Mouse (Mus musculus) lung, postnatal 0 days (tissue): Measurements from ENCODE around the gene Cd86. TPM values are rescaled to one million over a fixed set of nuclear protein-coding genes. Genes with fewer than 3 reads are reported as not detected.

Experiments used
- ATAC-seq: fragments of 200-750 bp; cut with Nextera tagmentation; 2 replicates; pipeline ENCODE4 v1.8.0; 2017; ENCODE audit warnings: moderate library complexity
- DNase-seq: peaks from one replicate; pipeline ENCODE4 v3.0.0-alpha.2; 2016; ENCODE audit warnings: low spot score
- H3K27ac ChIP-seq: fragments of 300-500 bp; sonication (generic); 2 replicates; pipeline ENCODE4 v1.5.1; 2014; ENCODE audit warnings: antibody characterized with exemption, mild to moderate bottlenecking, low read length, mixed read lengths
- H3K27me3 ChIP-seq: fragments of 300-500 bp; sonication (generic); replicated peaks from 2 replicates; pipeline ENCODE4 v1.6.1; 2014; ENCODE audit warnings: low read length, mixed read lengths; ENCODE audit not compliant: insufficient read depth
- H3K36me3 ChIP-seq: fragments of 300-500 bp; sonication (generic); 2 replicates; pipeline ENCODE4 v1.6.1; 2014; ENCODE audit warnings: low read length, mixed read lengths; ENCODE audit not compliant: insufficient read depth
- H3K4me1 ChIP-seq: fragments of 300-500 bp; sonication (generic); 2 replicates; pipeline ENCODE4 v1.6.1; 2014; ENCODE audit warnings: antibody characterized with exemption, low read depth, low read length, mixed read lengths; ENCODE audit not compliant: insufficient read depth
- H3K4me2 ChIP-seq: fragments of 300-500 bp; sonication (generic); replicated peaks from 2 replicates; pipeline ENCODE4 v1.6.1; 2014; ENCODE audit warnings: low read depth, mild to moderate bottlenecking, low read length, moderate library complexity, mixed read lengths
- H3K4me3 ChIP-seq: fragments of 300-500 bp; sonication (generic); 2 replicates; pipeline ENCODE4 v1.5.1; 2014; ENCODE audit warnings: low read depth, low read length
- H3K9ac ChIP-seq: fragments of 300-500 bp; sonication (generic); replicated peaks from 2 replicates; pipeline ENCODE4 v1.6.1; 2014; ENCODE audit warnings: low read depth, mild to moderate bottlenecking
- H3K9me3 ChIP-seq: fragments of 300-500 bp; sonication (generic); 2 replicates; pipeline ENCODE4 v1.6.1; 2016; ENCODE audit warnings: low read length, mixed read lengths
- CTCF ChIP-seq: IDR thresholded peaks from 2 replicates; pipeline ENCODE4 v1.5.1; 2016; ENCODE audit warnings: antibody characterized with exemption, mild to moderate bottlenecking
- EP300 ChIP-seq: IDR thresholded peaks from 2 replicates; pipeline ENCODE4 v1.6.1; 2016; ENCODE audit warnings: antibody characterized with exemption, mild to moderate bottlenecking, control low read depth
- WGBS: fragments of 180-500 bp; shearing (Covaris S2); extraction: QIAGEN DNeasy Blood & Tissue Kit; methylation state at CpG from one replicate; pipeline ENCODE4 v1.1.7; 2014; 5-methylcytosine and 5-hydroxymethylcytosine counted together
- polyA plus RNA-seq: library from polyadenylated mRNA; unstranded; fragments of >200 nt; fragmentation: Nextera tagmentation; extraction: Ambion mirVana; gene quantifications from 2 replicates; pipeline ENCODE4 v1.2.1, GENCODE M21; 2015

Cd86 gene
- polyA plus RNA-seq, 1 experiment from 2014 or later = 2.6 TPM

- no peak overlapping the region for H3K9ac ChIP-seq
- H3K4me2 ChIP-seq = no peak overlapping the region
- no peak overlapping the region for H3K4me3 ChIP-seq
- WGBS = 84% methylated on average over 8 of the region's 8 CpGs
- no peaks in the 10 kb centered on the region for H3K36me3 ChIP-seq
- no peaks in the 10 kb centered on the region for H3K4me1 ChIP-seq
- no peak for TF ChIP-seq CTCF
- no peak for TF ChIP-seq EP300
- H3K27ac ChIP-seq = no peak overlapping the region
- DNase-seq = no peak
- H3K27me3 ChIP-seq = no peaks in the 10 kb centered on the region
- H3K9me3 ChIP-seq = no peaks in the 10 kb centered on the region
- ATAC-seq = no peak
These were observed 31.4 kb upstream of the Cd86 start for GRCm38 (mm10) chr16:36697331-36697730.

- no peaks in the 10 kb centered on the region for H3K36me3 ChIP-seq
- WGBS = 43% methylated on average over 9 of the region's 9 CpGs
- no peak overlapping the region for H3K27ac ChIP-seq
- ATAC-seq (no peak), DNase-seq (no peak)
- peak overlapping the region; percentile 38 for H3K4me3 ChIP-seq
- peak overlapping the region; percentile 58 for H3K4me2 ChIP-seq
- H3K9ac ChIP-seq = no peak overlapping the region
- H3K9me3 ChIP-seq = no peaks in the 10 kb centered on the region
- no peak for TF ChIP-seq EP300
- no peak for TF ChIP-seq CTCF
- H3K27me3 ChIP-seq = no peaks in the 10 kb centered on the region
- H3K4me1 ChIP-seq = no peaks in the 10 kb centered on the region
These were observed 29.0 kb upstream of the Cd86 start for GRCm38 (mm10) chr16:36694798-36695290.

- Histone ChIP-seq H3K4me3 (peak within 1 kb of the TSS; percentile 38), H3K4me1 (no peaks in the 10 kb centered on the region), H3K9me3 (no peaks in the 10 kb centered on the region), H3K36me3 (no peaks in the 10 kb centered on the region), H3K4me2 (peak within 1 kb of the TSS; percentile 58), H3K27ac (peak within 1 kb of the TSS; percentile 28; the same call in 1 of the 2 replicates), H3K9ac (no peak within 1 kb of the TSS; the same call in 1 of the 2 replicates), H3K27me3 (no peaks in the 10 kb centered on the region)
- DNase-seq (peak; percentile 79), ATAC-seq (peak; percentile 96)
- TF ChIP-seq CTCF = no peak
- TF ChIP-seq EP300 = no peak
- WGBS = under 1% methylated on average over 40 of the region's 40 CpGs
These were observed 28.0 kb upstream of the Cd86 start, which contains the start of gene Ildr1 for GRCm38 (mm10) chr16:36693818-36694413. Ildr1 (plus strand) TSS chr16:36693978.

- H3K9me3 ChIP-seq = no peaks in the 10 kb centered on the region
- H3K4me1 ChIP-seq = no peaks in the 10 kb centered on the region
- no peak overlapping the region for H3K27ac ChIP-seq
- no peak overlapping the region for H3K4me2 ChIP-seq
- no peak overlapping the region for H3K4me3 ChIP-seq
- ATAC-seq = no peak
- WGBS = 46% methylated on average over 3 of the region's 3 CpGs
- no peaks in the 10 kb centered on the region for H3K27me3 ChIP-seq
- no peak for DNase-seq
- H3K9ac ChIP-seq = no peak overlapping the region
- no peak for TF ChIP-seq EP300
- TF ChIP-seq CTCF = no peak
- no peaks in the 10 kb centered on the region for H3K36me3 ChIP-seq
These were observed 25.6 kb upstream of the Cd86 start for GRCm38 (mm10) chr16:36691484-36691883.

GRCm38 (mm10) chr16:36688076-36688475 is 22.2 kb upstream of the Cd86 start:
- Histone ChIP-seq H3K4me2 (no peak overlapping the region), H3K4me1 (no peaks in the 10 kb centered on the region), H3K36me3 (no peaks in the 10 kb centered on the region), H3K4me3 (no peak overlapping the region), H3K27me3 (no peaks in the 10 kb centered on the region), H3K27ac (no peak overlapping the region), H3K9ac (no peak overlapping the region), H3K9me3 (no peaks in the 10 kb centered on the region)
- WGBS = 97% methylated on average over 2 of the region's 2 CpGs
- no peak for DNase-seq
- TF ChIP-seq CTCF (no peak), EP300 (no peak)
- no peak for ATAC-seq

- no peaks in the 10 kb centered on the region for H3K27me3 ChIP-seq
- 75% methylated on average over 6 of the region's 6 CpGs for WGBS
- ATAC-seq = no peak
These were observed 18.5 kb upstream of the Cd86 start for GRCm38 (mm10) chr16:36684325-36684918.

More at GRCm38 (mm10) chr16:36684325-36684918, 18.5 kb upstream of the Cd86 start:
- H3K27ac ChIP-seq = no peak overlapping the region
- DNase-seq = no peak
- no peaks in the 10 kb centered on the region for H3K4me1 ChIP-seq
- H3K4me2 ChIP-seq = no peak overlapping the region
- TF ChIP-seq EP300 = no peak
- no peak for TF ChIP-seq CTCF
- no peak overlapping the region for H3K4me3 ChIP-seq
- H3K36me3 ChIP-seq = no peaks in the 10 kb centered on the region
- no peak overlapping the region for H3K9ac ChIP-seq
- no peaks in the 10 kb centered on the region for H3K9me3 ChIP-seq
